Mouse (Mus musculus): ENCODE results near the gene Lekr1. TPM values are rescaled to one million over a fixed set of nuclear protein-coding genes. Genes with fewer than 3 reads are reported as not detected.

The Lekr1 gene
- polyA plus RNA-seq, 1 experiment, result not detected

DNA sequence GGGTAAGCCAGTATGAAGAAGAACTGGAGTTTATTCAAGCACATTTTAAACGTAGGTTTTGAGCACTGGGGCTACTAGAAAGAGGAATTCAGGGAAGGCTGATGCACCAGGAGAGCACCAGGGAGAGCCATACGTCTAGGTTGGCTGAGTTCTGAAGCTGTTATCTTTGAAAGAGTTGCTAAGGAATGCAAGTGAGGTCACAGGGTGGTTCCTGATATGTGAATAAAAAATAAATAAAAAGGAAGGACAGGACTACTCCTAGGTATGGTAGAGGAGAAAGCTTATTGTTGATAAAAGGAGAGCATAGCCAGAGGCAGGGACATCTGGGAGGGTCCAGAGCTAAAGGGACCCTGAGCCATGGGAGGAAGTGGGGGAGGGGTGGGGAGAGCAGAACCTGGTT is 23.7 kb downstream of the Lekr1 start:
- no peak overlapping the region for H3K4me3 ChIP-seq (replicated peaks; ENCODE audit: control insufficient read depth, low read depth, low read length)
- no peaks in the 10 kb centered on the region for H3K4me1 ChIP-seq (ENCODE audit: control insufficient read depth, insufficient read depth, low read length)
- no peak overlapping the region for H3K27ac ChIP-seq (ENCODE audit: control insufficient read depth, insufficient read depth, low read depth, low read length, poor library complexity)
- TF ChIP-seq POLR2A (IDR thresholded peaks at IDR 0.05; ENCODE audit: borderline replicate concordance, control insufficient read depth, low read depth, low read length) (no peak), CTCF (IDR thresholded peaks at IDR 0.05; ENCODE audit: control insufficient read depth, insufficient read depth, low read length) (no peak)
- 58% methylated on average over 2 of the region's 2 CpGs for WGBS

DNA sequence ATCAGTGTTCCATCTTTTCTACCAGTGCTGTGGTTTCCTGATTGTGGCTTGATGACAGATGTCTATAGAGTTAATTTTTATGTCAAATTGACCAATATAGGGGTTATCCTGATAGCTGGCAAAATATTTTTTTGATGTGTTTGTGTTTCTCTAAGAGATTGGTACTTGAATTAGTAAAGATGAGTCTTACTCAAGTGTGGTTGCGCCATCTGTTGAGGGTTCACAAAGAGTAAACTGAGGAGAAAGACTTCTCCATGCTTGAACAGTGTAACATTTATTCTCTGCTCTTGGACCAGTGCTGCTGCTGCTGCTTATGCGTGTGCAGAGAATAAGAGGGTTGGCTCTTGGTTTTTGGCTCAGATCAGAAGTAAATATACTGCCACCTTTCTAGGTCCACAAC is 24.8 kb downstream of the Lekr1 start:
- 79% methylated on average over 2 of the region's 2 CpGs for WGBS
- H3K4me1 ChIP-seq (ENCODE audit: control insufficient read depth, insufficient read depth, low read length), result no peaks in the 10 kb centered on the region
- H3K27ac ChIP-seq (ENCODE audit: control insufficient read depth, insufficient read depth, low read depth, low read length, poor library complexity), result no peak overlapping the region
- TF ChIP-seq CTCF (IDR thresholded peaks at IDR 0.05; ENCODE audit: control insufficient read depth, insufficient read depth, low read length) (no peak), POLR2A (IDR thresholded peaks at IDR 0.05; ENCODE audit: borderline replicate concordance, control insufficient read depth, low read depth, low read length) (no peak)
- no peak overlapping the region for H3K4me3 ChIP-seq (replicated peaks; ENCODE audit: control insufficient read depth, low read depth, low read length)

DNA sequence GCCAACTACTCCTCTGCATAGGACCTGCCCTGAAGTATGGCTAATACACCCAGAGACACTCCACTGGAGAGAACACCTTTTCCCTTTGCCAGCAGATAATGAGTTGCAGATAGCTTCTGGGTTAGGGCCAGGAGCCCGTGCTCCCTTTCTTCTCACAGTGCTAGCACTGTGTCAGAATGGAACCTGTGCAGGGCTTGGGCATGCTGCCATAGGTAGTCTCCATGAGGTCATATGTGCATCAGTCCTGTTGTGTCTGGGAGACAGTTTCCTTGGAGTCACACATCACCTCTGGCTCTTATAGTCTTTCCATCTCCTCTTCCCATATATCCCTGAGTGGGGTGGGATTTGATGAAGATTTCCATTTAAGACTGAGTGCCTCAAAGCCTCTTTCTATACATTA is 33.7 kb downstream of the Lekr1 start:
- WGBS, result 73% methylated on average over 1 of the region's 1 CpGs
- Histone ChIP-seq H3K4me3 (replicated peaks; ENCODE audit: control insufficient read depth, low read depth, low read length) (no peak overlapping the region), H3K27ac (ENCODE audit: control insufficient read depth, insufficient read depth, low read depth, low read length, poor library complexity) (no peak overlapping the region), H3K4me1 (ENCODE audit: control insufficient read depth, insufficient read depth, low read length) (no peaks in the 10 kb centered on the region)
- TF ChIP-seq CTCF (IDR thresholded peaks at IDR 0.05; ENCODE audit: control insufficient read depth, insufficient read depth, low read length), result no peak

DNA sequence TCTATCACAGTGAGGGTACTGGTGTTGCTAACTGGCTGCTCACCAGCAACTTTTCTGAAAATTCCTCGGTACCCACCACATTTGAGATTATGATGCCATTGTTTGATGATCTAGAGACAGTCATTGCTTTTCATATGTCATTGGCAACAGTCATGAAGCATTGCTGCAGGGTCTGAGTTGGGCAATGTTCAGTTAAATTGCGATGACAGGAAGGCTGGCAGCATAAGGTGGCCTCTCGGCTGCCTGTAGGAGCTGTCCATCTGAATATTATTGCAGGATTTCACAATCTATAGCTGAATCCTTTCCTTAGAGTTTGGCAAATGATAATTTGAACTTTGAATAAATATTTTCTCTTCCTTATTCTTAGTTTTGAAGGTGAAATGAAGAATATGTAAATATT is 48.3 kb downstream of the Lekr1 start:
- WGBS, result 32% methylated on average over 3 of the region's 3 CpGs
- TF ChIP-seq CTCF (IDR thresholded peaks at IDR 0.05; ENCODE audit: control insufficient read depth, insufficient read depth, low read length) (no peak), POLR2A (IDR thresholded peaks at IDR 0.05; ENCODE audit: borderline replicate concordance, control insufficient read depth, low read depth, low read length) (no peak)

DNA sequence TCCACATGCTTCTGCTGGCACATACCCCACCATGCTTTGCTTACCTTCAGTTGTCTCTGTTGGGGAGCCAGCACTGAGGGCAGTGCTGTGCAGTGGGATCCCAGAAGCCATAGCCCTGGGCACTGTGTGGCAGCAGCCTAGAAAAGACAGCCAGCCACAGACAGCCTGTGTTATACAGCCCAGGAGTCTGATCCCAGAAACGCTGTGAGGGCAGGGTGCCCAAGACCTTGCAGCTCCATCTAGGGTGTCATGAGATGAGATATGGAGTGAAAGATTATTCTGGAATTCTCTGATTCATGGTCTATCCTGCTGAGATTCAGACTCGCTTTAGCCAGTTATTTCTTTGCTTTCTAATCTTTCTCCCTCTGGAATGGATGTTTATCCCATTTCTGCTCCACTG is 51.4 kb downstream of the Lekr1 start:
- no peak overlapping the region for H3K27ac ChIP-seq (ENCODE audit: control insufficient read depth, insufficient read depth, low read depth, low read length, poor library complexity)
- no peaks in the 10 kb centered on the region for H3K4me1 ChIP-seq (ENCODE audit: control insufficient read depth, insufficient read depth, low read length)
- H3K4me3 ChIP-seq (replicated peaks; ENCODE audit: control insufficient read depth, low read depth, low read length), result no peak overlapping the region
- TF ChIP-seq POLR2A (IDR thresholded peaks at IDR 0.05; ENCODE audit: borderline replicate concordance, control insufficient read depth, low read depth, low read length) (no peak), CTCF (IDR thresholded peaks at IDR 0.05; ENCODE audit: control insufficient read depth, insufficient read depth, low read length) (no peak)
- WGBS, result 74% methylated on average over 2 of the region's 2 CpGs

More for the DNA sequence above, 48.3 kb downstream of the Lekr1 start:
- Histone ChIP-seq H3K4me1 (ENCODE audit: control insufficient read depth, insufficient read depth, low read length) (no peaks in the 10 kb centered on the region), H3K4me3 (replicated peaks; ENCODE audit: control insufficient read depth, low read depth, low read length) (no peak overlapping the region), H3K27ac (ENCODE audit: control insufficient read depth, insufficient read depth, low read depth, low read length, poor library complexity) (no peak overlapping the region)

DNA sequence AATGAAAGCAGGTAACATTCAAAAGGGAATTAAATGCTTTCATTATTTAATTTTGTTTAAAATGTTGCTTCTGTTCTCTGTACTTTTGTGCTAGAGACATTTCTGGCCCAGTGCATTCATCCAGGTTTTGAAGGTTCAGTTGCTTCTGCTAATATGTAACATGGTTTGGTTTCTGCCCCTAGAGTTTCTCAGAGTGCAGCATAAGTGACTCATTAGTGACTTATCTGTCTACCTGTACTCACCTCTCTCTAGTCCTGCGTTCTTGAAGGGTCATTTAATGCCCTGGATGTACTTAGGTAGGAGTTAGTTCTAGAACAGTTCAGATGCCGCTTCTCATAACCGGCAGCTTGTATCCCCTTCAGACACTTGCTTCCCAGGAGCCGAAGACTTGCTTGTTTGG is 56.9 kb downstream of the Lekr1 start:
- no peak overlapping the region for H3K27ac ChIP-seq (ENCODE audit: control insufficient read depth, insufficient read depth, low read depth, low read length, poor library complexity)
- TF ChIP-seq CTCF (IDR thresholded peaks at IDR 0.05; ENCODE audit: control insufficient read depth, insufficient read depth, low read length) (no peak), POLR2A (IDR thresholded peaks at IDR 0.05; ENCODE audit: borderline replicate concordance, control insufficient read depth, low read depth, low read length) (no peak)
- H3K4me3 ChIP-seq (replicated peaks; ENCODE audit: control insufficient read depth, low read depth, low read length), result no peak overlapping the region
- 85% methylated on average over 4 of the region's 4 CpGs for WGBS
- H3K4me1 ChIP-seq (ENCODE audit: control insufficient read depth, insufficient read depth, low read length), result no peaks in the 10 kb centered on the region

DNA sequence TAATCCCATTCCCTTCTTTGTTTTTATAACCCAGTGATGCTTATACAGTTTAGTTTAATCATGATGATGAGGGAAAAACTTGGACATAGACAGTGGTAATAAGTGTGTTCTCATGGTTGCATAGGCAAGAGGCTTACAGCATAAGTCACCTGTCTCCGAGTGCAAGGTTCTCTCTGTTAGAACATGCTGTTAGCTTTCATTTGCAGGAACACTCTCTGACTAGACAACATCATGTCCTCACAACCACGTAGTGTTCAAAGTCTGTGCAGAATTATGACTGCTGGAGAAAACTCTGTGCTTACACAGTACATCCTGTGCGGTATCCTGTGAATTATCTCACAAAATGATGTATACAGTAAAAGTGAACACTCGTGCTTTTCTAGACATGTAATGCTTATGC is 57.6 kb downstream of the Lekr1 start:
- Histone ChIP-seq H3K4me1 (ENCODE audit: control insufficient read depth, insufficient read depth, low read length) (no peaks in the 10 kb centered on the region), H3K27ac (ENCODE audit: control insufficient read depth, insufficient read depth, low read depth, low read length, poor library complexity) (no peak overlapping the region), H3K4me3 (replicated peaks; ENCODE audit: control insufficient read depth, low read depth, low read length) (no peak overlapping the region)
- TF ChIP-seq POLR2A (IDR thresholded peaks at IDR 0.05; ENCODE audit: borderline replicate concordance, control insufficient read depth, low read depth, low read length) (no peak), CTCF (IDR thresholded peaks at IDR 0.05; ENCODE audit: control insufficient read depth, insufficient read depth, low read length) (no peak)
- 80% methylated on average over 4 of the region's 4 CpGs for WGBS

DNA sequence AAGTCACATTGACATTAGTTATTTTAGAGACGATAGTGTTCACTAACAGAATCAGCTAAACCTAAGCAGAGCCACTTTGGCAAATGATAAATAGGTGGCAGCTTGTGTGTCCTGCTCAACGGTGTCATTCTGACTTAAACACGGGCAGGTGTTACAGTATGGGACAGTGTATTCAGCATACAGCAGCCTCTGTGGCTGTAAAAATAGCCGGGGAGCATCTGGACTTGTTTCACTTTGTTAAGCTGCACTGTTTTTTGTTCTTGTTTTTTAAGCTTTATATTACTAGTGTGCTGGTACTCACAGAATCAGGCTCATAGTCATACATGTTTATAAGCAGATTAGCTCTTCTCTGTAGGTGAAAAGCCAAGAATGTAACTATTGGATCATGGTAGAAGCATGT is 71.8 kb downstream of the Lekr1 start:
- WGBS, result 81% methylated on average over 4 of the region's 4 CpGs
- Histone ChIP-seq H3K4me3 (replicated peaks; ENCODE audit: control insufficient read depth, low read depth, low read length) (no peak overlapping the region), H3K4me1 (ENCODE audit: control insufficient read depth, insufficient read depth, low read length) (no peaks in the 10 kb centered on the region), H3K27ac (ENCODE audit: control insufficient read depth, insufficient read depth, low read depth, low read length, poor library complexity) (no peak overlapping the region)
- TF ChIP-seq POLR2A (IDR thresholded peaks at IDR 0.05; ENCODE audit: borderline replicate concordance, control insufficient read depth, low read depth, low read length), result no peak
- TF ChIP-seq CTCF (IDR thresholded peaks at IDR 0.05; ENCODE audit: control insufficient read depth, insufficient read depth, low read length), result no peak

DNA sequence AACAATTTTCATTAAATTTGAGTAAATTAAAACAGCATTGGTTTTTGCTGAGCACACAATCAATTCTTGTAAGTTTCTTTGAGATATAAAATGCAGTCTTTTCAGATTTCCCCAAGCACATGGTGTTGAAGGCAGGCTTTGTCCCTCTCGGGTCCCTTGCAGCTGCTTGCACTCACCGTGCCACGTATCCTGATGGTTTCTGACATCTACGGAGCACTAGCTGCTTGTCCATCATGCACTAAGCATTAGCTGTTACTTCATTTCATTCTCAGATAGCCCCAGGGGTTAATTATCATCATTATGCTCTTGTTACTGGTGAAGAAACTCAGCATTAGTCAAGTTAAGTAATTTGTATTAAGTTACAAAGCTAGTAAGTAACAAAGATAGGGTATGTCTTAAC is 78.9 kb downstream of the Lekr1 start:
- no peak for TF ChIP-seq CTCF (IDR thresholded peaks at IDR 0.05; ENCODE audit: control insufficient read depth, insufficient read depth, low read length)
- TF ChIP-seq POLR2A (IDR thresholded peaks at IDR 0.05; ENCODE audit: borderline replicate concordance, control insufficient read depth, low read depth, low read length), result no peak
- 84% methylated on average over 4 of the region's 4 CpGs for WGBS
- no peak overlapping the region for H3K27ac ChIP-seq (ENCODE audit: control insufficient read depth, insufficient read depth, low read depth, low read length, poor library complexity)
- no peaks in the 10 kb centered on the region for H3K4me1 ChIP-seq (ENCODE audit: control insufficient read depth, insufficient read depth, low read length)
- no peak overlapping the region for H3K4me3 ChIP-seq (replicated peaks; ENCODE audit: control insufficient read depth, low read depth, low read length)

Measured in bone marrow, adult 2 months (tissue).